Mouse (Mus musculus): ENCODE measurements at regions not wholly inside any gene's neighbourhood (a gene's known extent, or its start where the extent isn't known, plus 50 kb on each side); places are given as distances from the start of the nearest gene placed in this dataset.

DNA sequence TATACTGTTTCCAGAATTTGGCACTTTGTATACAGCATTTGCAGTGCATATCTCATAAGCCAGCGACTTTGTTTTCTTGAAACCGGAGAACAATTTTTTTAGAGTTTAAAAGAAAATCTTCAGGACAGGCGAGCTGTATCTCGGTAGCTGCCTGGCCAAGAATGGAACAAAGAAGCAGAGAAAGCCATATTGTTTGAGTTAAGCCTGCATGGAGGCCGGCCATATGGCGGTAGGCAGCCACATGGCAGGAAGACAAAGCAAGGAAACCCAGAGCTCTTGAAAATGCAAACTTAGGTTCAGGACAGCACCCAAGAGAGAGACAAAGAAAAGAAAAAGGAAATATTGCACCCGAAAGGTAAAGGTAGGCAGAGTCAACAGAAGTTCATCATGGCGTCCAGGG lies 84.4 kb upstream of the Pdcd1 start:
- no peak for ATAC-seq (ENCODE audit: extremely low read depth, insufficient number of reproducible peaks, low FRiP score, poor library complexity, severe bottlenecking)

More for the DNA sequence above, 84.4 kb upstream of the Pdcd1 start:
- Histone ChIP-seq H3K4me1 (ENCODE audit: insufficient read depth, low read depth, low read length) (no peaks in the 10 kb centered on the region), H3K4me3 (ENCODE audit: low read depth, low read length) (no peak overlapping the region), H3K9me3 (replicated peaks) (peaks cover 8% of the 10 kb centered on the region; the same call in 1 of the 2 replicates), H3K36me3 (replicated peaks) (no peaks in the 10 kb centered on the region), H3K27me3 (ENCODE audit: insufficient read depth, low read length) (no peaks in the 10 kb centered on the region)
- TF ChIP-seq GATA2 (IDR thresholded peaks at IDR 0.05; ENCODE audit: borderline replicate concordance, low read depth, low read length) (no peak), TAL1 (conservative IDR thresholded peaks at IDR 0.05; ENCODE audit: low read depth, low read length) (no peak), CTCF (IDR thresholded peaks at IDR 0.05; ENCODE audit: low read depth, low read length) (no peak), GATA1 (IDR thresholded peaks at IDR 0.05; ENCODE audit: borderline replicate concordance, low read length) (no peak), POLR2AphosphoS5 (IDR thresholded peaks at IDR 0.05; ENCODE audit: insufficient replicate concordance, low read depth, low read length) (no peak)
- DNase-seq (ENCODE audit: low spot score): no peak
